Mouse (Mus musculus): Measurements from ENCODE around the gene Fmnl2. TPM values are rescaled to one million over a fixed set of nuclear protein-coding genes. Genes with fewer than 3 reads are reported as not detected.

Gene Fmnl2
- total and polyA plus RNA-seq, 3 experiments = 0.42 to 2.8 (median 2.1) TPM

DNA sequence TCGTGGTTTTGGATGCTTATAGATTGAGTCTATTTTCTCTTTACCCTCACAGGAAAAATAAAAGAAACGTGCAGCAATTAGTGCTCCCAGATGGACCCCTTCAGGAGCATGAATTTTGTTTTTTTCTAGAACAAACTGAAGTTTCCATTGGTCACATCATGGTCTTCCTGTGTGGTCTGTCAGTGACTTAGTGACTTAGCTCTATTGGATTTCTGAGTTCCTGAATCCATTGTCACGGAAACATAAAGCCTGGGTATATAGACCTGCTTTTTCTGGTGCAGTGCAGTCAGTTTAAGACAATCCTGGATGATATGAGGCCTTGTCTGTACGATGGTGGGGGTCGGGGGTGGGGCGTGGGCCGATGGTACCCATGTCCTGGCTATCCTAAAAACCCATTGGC lies 7.0 kb downstream of the Fmnl2 start:
- H3K9me3 ChIP-seq (replicated peaks; ENCODE audit: low read length) = no peaks in the 10 kb centered on the region
- in situ Hi-C loops (cut with MboI; ENCODE audit: low pct_ligation_motif_present, low pct_unique_long_range_greater_than_20kb, low sequenced_read_pairs) = no loop called here
- H3K27me3 ChIP-seq (replicated peaks) = no peaks in the 10 kb centered on the region
- dilution Hi-C loops (cut with MboI; ENCODE audit: extremely low pct_ligation_motif_present, extremely low pct_unique_long_range_greater_than_20kb, low sequenced_read_pairs) = no loop called here
- H3K27ac ChIP-seq (ENCODE audit: insufficient read depth, low read depth) = no peak overlapping the region
- DNase-seq (ENCODE audit: extremely low read depth) = no peak
- TF ChIP-seq MAX (IDR thresholded peaks at IDR 0.05; ENCODE audit: low read length) (no peak), CHD1 (IDR thresholded peaks at IDR 0.05; ENCODE audit: low read depth, low read length) (no peak)
- no peak overlapping the region for H3K9ac ChIP-seq (ENCODE audit: insufficient read depth, low read depth)
- no peak overlapping the region for H3K4me3 ChIP-seq (replicated peaks in 1 of 3; ENCODE audit: low read depth in 2 of 3, low read length in 2 of 3, poor library complexity in 1 of 3)
- H3K4me2 ChIP-seq (ENCODE audit: insufficient read depth, low read depth, poor library complexity, severe bottlenecking) = no peak overlapping the region
- no peaks in the 10 kb centered on the region for H3K79me2 ChIP-seq (replicated peaks; ENCODE audit: control insufficient read depth, extremely low read depth, insufficient read depth, poor library complexity, severe bottlenecking)
- no peaks in the 10 kb centered on the region for H3K36me3 ChIP-seq (replicated peaks in 1 of 2; ENCODE audit: control insufficient read depth in 1 of 2, insufficient read depth in 1 of 2, low read length in 1 of 2)
- H3K4me1 ChIP-seq (ENCODE audit: control insufficient read depth in 1 of 2, insufficient read depth in 2 of 2) = peaks cover 0 to 11% of the 10 kb centered on the region in 2 experiments; a peak in 2 of 4 replicates

GRCm38 (mm10) chr2:52866151-52866550 lies 8.5 kb downstream of the Fmnl2 start:
- no peak overlapping the region for H3K27ac ChIP-seq (ENCODE audit: insufficient read depth, low read depth)
- TF ChIP-seq E2F4 (IDR thresholded peaks at IDR 0.05; ENCODE audit: insufficient replicate concordance, low read depth, low read length) = no peak
- dilution Hi-C loops (cut with MboI; ENCODE audit: extremely low pct_ligation_motif_present, extremely low pct_unique_long_range_greater_than_20kb, low sequenced_read_pairs) (no loop called here), in situ Hi-C loops (cut with MboI; ENCODE audit: low pct_ligation_motif_present, low pct_unique_long_range_greater_than_20kb, low sequenced_read_pairs) (no loop called here)
- no peaks in the 10 kb centered on the region for H3K79me2 ChIP-seq (replicated peaks; ENCODE audit: control insufficient read depth, extremely low read depth, insufficient read depth, poor library complexity, severe bottlenecking)
- H3K4me3 ChIP-seq (replicated peaks in 1 of 3; ENCODE audit: low read depth in 2 of 3, low read length in 2 of 3, poor library complexity in 1 of 3) = no peak overlapping the region
- H3K9me3 ChIP-seq (replicated peaks; ENCODE audit: low read length) = no peaks in the 10 kb centered on the region
- no peak for DNase-seq (ENCODE audit: extremely low read depth)
- H3K4me1 ChIP-seq (ENCODE audit: control insufficient read depth in 1 of 2, insufficient read depth in 2 of 2) = peaks cover 0 to 11% of the 10 kb centered on the region in 2 experiments; a peak in 2 of 4 replicates
- no peaks in the 10 kb centered on the region for H3K36me3 ChIP-seq (replicated peaks in 1 of 2; ENCODE audit: control insufficient read depth in 1 of 2, insufficient read depth in 1 of 2, low read length in 1 of 2)
- H3K4me2 ChIP-seq (ENCODE audit: insufficient read depth, low read depth, poor library complexity, severe bottlenecking) = no peak overlapping the region
- H3K9ac ChIP-seq (ENCODE audit: insufficient read depth, low read depth) = no peak overlapping the region
- H3K27me3 ChIP-seq (replicated peaks) = no peaks in the 10 kb centered on the region

GRCm38 (mm10) chr2:52867781-52868180 lies 10.1 kb downstream of the Fmnl2 start:
- Histone ChIP-seq H3K4me3 (replicated peaks in 1 of 3; ENCODE audit: low read depth in 2 of 3, low read length in 2 of 3, poor library complexity in 1 of 3) (no peak overlapping the region), H3K4me2 (ENCODE audit: insufficient read depth, low read depth, poor library complexity, severe bottlenecking) (no peak overlapping the region), H3K9me3 (replicated peaks; ENCODE audit: low read length) (no peaks in the 10 kb centered on the region), H3K27me3 (replicated peaks) (no peaks in the 10 kb centered on the region), H3K79me2 (replicated peaks; ENCODE audit: control insufficient read depth, extremely low read depth, insufficient read depth, poor library complexity, severe bottlenecking) (no peaks in the 10 kb centered on the region), H3K36me3 (replicated peaks in 1 of 2; ENCODE audit: control insufficient read depth in 1 of 2, insufficient read depth in 1 of 2, low read length in 1 of 2) (no peaks in the 10 kb centered on the region), H3K27ac (ENCODE audit: insufficient read depth, low read depth) (no peak overlapping the region), H3K4me1 (ENCODE audit: control insufficient read depth in 1 of 2, insufficient read depth in 2 of 2) (no peaks in the 10 kb centered on the region), H3K9ac (ENCODE audit: insufficient read depth, low read depth) (no peak overlapping the region)
- TF ChIP-seq RAD21 (IDR thresholded peaks at IDR 0.05; ENCODE audit: low read depth, low read length) = no peak
- TF ChIP-seq GABPA (IDR thresholded peaks at IDR 0.05; ENCODE audit: insufficient replicate concordance, low read depth, low read length) = no peak
- no peak for TF ChIP-seq TCF12 (IDR thresholded peaks at IDR 0.05; ENCODE audit: low read depth, low read length)
- TF ChIP-seq USF2 (conservative IDR thresholded peaks at IDR 0.05; ENCODE audit: low read depth, low read length) = no peak
- no peak for TF ChIP-seq E2F4 (IDR thresholded peaks at IDR 0.05; ENCODE audit: insufficient replicate concordance, low read depth, low read length)
- dilution Hi-C loops (cut with MboI; ENCODE audit: extremely low pct_ligation_motif_present, extremely low pct_unique_long_range_greater_than_20kb, low sequenced_read_pairs) (no loop called here), in situ Hi-C loops (cut with MboI; ENCODE audit: low pct_ligation_motif_present, low pct_unique_long_range_greater_than_20kb, low sequenced_read_pairs) (no loop called here)
- DNase-seq (ENCODE audit: extremely low read depth) = no peak

Measured in CH12.LX (cell line).